Mouse (Mus musculus): Measurements from ENCODE around the gene Nipsnap2.
"Not testable (repeated sequence)": the region's sequence is repeated elsewhere in the genome, so short reads cannot be mapped to it uniquely, and the experiment has no call there.

The Nipsnap2 gene

DNA sequence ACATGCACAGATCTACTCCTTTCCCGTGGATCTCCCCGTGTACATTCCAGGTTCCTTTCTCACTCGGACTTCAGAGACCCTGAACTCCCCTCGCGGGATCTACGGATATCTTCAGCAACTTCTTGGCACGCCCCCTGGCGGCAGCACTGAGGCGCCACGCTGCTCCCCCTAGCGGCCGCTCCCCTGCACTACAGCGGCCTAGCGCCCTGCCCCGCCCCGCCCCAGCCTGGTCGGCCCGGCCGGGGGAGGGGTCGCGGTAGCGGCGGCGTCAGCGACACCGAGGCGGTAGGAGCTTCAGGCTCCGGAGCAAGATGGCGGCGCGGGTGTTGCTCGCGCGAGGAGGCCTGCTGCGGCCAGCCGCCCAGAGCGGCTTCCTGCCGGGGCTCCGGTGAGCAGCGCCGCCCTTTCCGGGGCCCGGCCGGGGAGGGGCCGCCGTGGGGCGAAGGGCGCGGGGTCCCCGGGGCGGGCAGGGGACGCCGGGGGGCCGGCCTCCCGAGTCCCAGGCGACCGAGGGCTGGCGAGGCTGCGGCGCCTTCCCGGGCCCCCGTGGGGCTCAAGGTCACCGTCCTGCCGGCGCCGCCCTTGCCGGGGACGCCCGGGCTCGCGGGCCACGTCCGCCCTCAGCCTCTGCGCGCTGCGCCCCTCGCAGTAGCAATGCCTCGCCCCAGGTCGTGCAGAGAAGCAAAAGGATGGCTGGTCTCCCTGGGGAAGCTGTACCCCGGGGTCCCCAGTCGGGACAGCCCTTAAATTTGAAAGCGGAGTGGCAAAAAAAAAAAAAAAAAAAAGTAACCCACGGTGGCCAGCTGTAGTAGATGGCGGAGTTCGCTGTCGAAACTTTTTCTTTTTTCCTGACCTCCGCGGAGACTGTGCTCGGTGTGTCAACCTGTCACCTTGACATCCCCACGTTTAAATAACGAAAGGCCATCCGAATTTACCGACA, at the start of gene Nipsnap2:
Nipsnap2 (plus strand) TSS at position 230 of the 940 bp plus-strand sequence.
- peak; percentile 90 to 91 for DNase-seq (ENCODE audit: low spot score in 2 of 2)

GRCm38 (mm10) chr5:129685141-129685540, 39.7 kb upstream of the Nipsnap2 start:
- DNase-seq (ENCODE audit: low spot score in 2 of 2), result not testable (repeated sequence)

GRCm38 (mm10) chr5:129687621-129688020, 37.2 kb upstream of the Nipsnap2 start:
- no peak for DNase-seq (ENCODE audit: low spot score in 2 of 2)

- DNase-seq (ENCODE audit: low spot score in 2 of 2), result no peak
These were observed 34.3 kb upstream of the Nipsnap2 start for GRCm38 (mm10) chr5:129690528-129690927.

- no peak for DNase-seq (ENCODE audit: low spot score in 2 of 2)
These were observed 24.4 kb upstream of the Nipsnap2 start for GRCm38 (mm10) chr5:129700506-129700905.

GRCm38 (mm10) chr5:129701706-129702105, 23.2 kb upstream of the Nipsnap2 start:
- DNase-seq (ENCODE audit: low spot score in 2 of 2), result no peak

DNA sequence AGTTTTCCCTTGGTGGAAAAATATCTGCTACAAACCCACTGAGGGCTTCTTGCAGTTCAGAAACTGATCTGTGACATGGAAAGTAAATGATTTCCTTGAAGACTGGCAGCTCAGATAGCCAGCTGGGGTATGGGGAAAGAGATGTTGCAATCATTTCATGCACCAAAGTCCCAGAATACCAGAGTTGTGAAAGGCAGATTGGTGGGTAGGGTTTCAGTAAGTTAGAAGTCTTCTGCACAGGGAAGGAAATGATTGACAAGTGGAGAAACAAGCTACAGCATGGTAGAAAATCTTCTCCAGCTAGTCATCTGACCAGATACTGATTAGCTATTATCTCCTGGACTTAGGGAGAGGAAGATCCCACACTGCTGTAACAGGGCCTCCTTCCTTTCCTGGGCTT, 21.5 kb upstream of the Nipsnap2 start:
- DNase-seq (ENCODE audit: low spot score in 2 of 2), result no peak

DNA sequence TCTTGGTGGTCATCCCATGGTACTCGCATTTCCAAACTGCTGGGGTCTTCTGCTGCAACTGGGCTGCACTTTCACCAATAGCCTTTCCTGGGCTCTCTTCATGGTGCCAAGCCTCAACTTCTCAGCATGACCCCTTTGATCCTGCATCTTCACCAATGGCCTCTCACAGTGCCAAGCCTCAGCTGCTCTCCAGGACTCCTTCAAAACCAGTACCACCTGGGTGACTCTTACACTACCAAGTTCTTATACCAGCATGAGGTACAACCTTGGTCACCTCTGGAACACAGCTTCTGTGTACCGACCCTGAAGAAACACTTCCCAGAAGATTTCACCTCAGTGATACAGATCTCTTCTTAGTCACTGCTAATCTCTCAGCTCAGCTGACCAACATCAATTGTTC, 16.5 kb upstream of the Nipsnap2 start, which contains the start of gene Sept14:
Sept14 (minus strand) TSS at position 101 of the 400 bp plus-strand sequence.
- DNase-seq (ENCODE audit: low spot score in 2 of 2), result no peak

DNA sequence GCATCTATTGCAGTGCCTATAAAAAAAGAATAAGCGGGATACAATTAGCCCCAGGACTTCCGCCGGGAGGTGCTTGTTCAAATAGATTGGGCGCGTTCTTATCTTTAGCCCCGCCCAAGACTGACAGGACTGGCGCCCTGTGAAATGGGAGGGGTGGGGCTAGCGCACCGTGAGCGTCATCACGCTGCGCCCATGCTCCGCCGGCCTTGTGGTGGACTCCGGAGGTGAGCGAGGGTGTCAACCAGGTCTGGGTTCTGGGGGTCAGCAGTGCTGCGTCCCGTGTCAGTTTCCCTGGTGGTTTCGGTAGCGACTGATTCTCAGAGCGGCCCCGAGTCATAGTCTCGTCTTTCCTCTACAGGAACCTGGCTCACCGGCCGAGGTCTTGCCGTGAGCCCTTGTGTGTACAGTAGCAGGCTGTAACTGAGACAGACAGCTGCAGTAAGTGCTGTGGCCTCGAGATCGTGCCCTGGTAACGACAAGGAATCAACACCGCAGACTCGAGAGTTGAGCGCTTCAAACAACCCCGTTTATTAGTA, 9.5 kb upstream of the Nipsnap2 start, which contains the start of gene Mrps17:
Mrps17 (plus strand) TSS at position 172 of the 536 bp plus-strand sequence.
- DNase-seq (ENCODE audit: low spot score in 2 of 2), result peak; percentile 82 to 88

- DNase-seq (ENCODE audit: low spot score in 2 of 2), result no peak
These were observed 7.8 kb upstream of the Nipsnap2 start for GRCm38 (mm10) chr5:129717016-129717415.

DNA sequence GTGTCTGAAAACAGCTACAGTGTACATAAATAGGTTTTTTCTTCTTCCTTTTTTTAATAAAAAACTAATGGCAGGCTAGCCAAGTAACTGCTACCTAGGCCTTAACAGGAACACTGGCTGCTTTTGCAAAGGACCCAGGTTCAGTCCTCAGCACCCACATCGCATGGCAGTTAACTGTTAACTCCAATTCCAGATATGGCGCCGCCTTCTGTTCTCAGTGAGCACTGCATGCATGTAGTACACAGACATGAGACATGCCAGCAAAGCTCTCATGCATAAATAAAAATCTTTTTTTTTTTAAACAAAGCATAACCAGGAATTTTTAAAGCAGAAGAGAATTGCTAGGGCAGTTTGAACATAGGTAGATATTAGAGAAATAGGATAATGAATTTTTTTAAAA, 4.7 kb upstream of the Nipsnap2 start:
- DNase-seq (ENCODE audit: low spot score in 2 of 2), result no peak

DNA sequence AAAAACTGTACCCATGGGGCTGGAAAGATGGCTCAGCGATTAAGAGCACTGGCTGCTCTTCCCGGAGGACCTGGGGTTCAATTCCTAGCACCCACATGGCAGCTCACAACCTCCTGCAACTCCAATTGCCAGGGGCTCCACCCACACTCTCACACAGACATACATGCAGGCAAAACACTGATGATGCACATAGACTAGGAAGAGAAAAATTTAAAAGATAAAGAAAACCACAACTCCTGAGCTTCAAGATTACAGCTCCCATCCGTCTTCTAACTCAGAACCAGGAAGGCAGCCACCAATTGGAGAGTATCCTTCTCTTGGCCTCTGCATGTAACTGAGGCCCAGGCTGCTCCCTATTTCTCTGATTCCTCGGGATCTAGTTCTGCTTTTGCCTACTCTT, 595 bp upstream of the Nipsnap2 start:
- no peak for DNase-seq (ENCODE audit: low spot score in 2 of 2)

GRCm38 (mm10) chr5:129725774-129726392, 1.0 kb downstream of the Nipsnap2 start:
- peak in 1 of 2 experiments; percentile 12 for DNase-seq (ENCODE audit: low spot score in 2 of 2)

- DNase-seq (ENCODE audit: low spot score in 2 of 2), result no peak
These were observed 1.9 kb downstream of the Nipsnap2 start for GRCm38 (mm10) chr5:129726784-129727183.

DNA sequence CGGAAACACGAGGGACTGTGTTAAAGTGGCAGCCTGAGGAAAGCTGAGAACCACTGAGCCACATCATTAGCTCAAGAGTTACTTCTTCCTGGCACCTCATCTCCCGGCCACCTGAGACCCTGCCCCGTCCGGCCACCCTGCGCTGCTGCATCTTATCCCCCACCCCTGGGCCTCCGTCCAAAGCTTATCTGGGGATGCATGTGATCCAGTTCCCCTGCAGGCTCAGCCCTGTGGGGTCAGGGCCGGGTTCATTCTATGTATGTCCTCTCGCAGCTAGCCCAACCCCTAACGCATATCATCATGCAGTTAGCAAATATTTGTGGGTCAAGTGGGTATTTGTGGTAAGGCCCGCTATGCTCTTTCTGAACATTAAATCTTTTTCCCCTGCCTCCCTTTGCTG, 4.4 kb downstream of the Nipsnap2 start:
- DNase-seq (ENCODE audit: low spot score in 2 of 2), result no peak

DNA sequence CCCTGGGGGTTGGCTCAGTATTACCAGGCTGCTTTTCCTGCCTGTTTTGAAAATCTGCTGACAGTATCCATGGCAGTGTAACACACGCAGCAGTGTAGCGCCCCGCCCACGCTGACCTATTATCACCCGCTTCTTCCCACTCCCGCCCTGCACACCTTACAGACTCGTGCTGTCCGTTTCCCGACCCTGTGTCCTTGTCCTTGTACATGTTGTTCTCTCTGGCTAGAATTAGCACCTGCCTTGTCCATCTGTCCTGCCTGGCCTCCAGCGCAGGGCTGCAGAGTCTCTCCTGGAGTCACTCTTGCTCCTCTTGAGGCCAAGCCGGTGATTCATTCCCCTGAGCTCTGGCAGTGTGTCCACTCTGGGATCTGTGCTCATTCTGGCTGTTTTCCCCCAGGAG, 5.5 kb downstream of the Nipsnap2 start:
- no peak for DNase-seq (ENCODE audit: low spot score in 2 of 2)

DNA sequence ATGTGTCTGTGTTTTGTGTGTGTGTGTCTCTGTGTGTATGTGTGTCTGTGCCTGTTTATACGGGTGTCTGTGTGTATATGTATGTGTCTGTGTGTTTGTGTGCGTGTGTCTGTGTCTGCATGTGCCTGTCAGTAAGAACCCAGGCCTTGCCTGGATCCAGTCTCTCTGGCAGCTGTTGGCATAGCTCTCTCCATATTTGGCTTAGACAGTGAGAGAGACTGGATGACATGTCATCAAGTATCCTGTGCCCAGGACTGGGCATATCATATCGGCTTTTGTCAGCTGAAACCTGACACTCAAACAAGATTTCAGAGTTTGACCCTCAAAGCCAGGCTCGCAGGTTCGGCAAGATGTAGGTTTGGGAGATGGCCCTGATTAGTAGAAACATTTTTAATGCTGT, 6.2 kb downstream of the Nipsnap2 start:
- DNase-seq (ENCODE audit: low spot score in 2 of 2), result no peak

DNA sequence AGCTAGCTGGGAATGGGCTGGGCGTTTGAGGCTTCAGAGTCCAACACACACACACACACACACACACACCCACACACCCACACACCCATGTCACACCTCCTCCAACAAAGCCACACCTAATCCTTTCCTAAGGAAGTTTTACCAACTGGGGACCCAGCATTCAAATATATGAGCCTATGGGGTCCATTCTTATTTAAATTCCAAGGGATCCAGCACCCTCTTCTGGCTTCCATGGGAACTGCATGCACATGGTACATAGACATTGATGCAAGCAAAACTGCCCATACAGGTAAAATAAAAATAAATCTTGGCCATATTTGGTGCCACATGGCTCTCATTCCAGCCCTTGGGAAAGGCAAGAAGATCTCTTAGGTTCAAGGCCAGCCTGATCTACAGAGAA, 16.1 kb downstream of the Nipsnap2 start:
- DNase-seq (ENCODE audit: low spot score in 2 of 2), result no peak

GRCm38 (mm10) chr5:129742903-129743488, 18.1 kb downstream of the Nipsnap2 start:
- no peak for DNase-seq (ENCODE audit: low spot score in 2 of 2)

DNA sequence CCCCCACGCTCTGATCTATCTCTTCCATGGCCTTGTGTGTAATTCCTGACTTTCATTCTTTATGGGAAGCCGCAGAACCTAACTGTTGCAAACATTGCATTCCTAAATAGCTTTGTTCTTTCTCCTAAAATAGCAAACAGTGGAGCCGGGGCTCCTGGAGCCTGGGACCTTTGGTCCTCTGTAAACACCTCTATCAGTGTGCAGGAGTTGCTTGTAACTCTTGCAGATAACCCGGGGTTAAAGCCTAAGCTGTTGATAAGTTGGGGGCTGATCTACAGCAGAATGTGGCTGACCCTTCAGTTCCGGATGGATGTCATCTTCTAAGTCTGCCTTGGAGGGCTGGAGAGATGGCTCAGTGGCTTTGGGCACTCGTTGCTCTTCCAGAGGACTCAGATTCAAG, 19.2 kb downstream of the Nipsnap2 start:
- DNase-seq (ENCODE audit: low spot score in 2 of 2), result no peak

GRCm38 (mm10) chr5:129756886-129757285, 32.0 kb downstream of the Nipsnap2 start:
- no peak for DNase-seq (ENCODE audit: low spot score in 2 of 2)

GRCm38 (mm10) chr5:129759929-129760480, 35.1 kb downstream of the Nipsnap2 start:
- no peak for DNase-seq (ENCODE audit: low spot score in 2 of 2)

Measured in spleen, postnatal 14 days (tissue).